Mouse (Mus musculus): ENCODE data around the gene Ppp2r3a.

DNA sequence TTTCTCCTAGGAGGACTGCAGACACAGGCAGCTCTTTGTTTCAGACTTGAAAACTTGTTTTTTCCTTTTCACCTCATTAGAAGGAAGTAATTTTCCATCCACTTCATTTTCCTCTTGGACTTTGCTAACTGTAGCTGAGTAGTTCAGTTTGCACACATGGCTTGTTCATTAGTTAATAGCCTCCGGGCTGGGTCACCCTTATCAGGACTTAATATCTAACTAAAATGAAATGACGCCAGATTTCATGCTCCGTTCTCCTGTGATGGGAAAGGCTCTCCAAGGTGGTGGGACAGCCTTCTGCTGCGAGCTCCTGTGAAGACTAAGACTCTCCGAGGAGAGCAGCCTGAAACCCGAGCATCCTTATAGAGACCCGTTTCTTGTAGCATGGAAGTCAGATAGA is 21.1 kb upstream of the Ppp2r3a start:
- no peak for TF ChIP-seq POLR2A (IDR thresholded peaks at IDR 0.05; ENCODE audit: extremely low read depth, insufficient read depth, low read length)
- TF ChIP-seq CTCF (IDR thresholded peaks at IDR 0.05; ENCODE audit: low read depth, low read length) = no peak

Data from liver, adult 2 months (tissue).